Mouse (Mus musculus) cerebellum, adult 9-11 months (tissue): ENCODE measurements around the gene Nrtn.

Experiments
- DNase-seq: peaks from one replicate; pipeline ENCODE4 v3.0.0; 2022

The Nrtn gene

DNA sequence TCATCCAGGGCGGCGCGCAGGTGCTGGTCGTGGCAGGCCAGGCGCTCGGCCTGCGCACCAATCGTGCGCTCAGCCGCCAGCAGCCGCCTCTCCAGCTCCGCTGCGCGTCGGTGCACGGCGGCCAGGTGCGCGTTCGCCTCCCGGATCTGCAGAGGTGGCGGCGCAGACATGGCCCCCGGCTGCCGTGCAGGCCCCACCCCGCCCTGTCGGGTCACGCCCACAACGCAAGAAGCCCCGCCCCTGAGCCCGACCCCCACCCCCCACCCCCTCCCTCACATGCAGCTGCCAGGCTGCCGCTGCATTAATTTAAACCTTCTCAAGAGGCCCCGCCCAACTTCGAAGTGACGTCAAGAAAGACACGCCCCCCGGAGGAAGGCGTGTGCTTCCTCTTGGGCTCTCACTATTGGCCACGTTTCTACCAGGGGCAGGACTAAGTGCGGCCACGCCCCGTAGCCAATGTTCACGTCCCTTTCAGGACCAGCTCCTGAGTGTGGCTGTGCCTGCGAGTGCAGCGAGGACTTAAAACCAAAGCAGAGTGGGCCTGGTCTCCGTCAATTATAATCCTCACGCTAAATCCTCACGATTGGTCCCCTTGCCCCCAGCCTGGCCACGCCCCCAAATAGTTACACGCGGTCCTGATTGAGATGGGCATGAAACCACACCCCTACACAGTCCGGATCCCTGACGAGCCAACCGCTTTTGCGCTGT, 40.5 kb downstream of the Nrtn start:
- DNase-seq, result peak; percentile 97

DNA sequence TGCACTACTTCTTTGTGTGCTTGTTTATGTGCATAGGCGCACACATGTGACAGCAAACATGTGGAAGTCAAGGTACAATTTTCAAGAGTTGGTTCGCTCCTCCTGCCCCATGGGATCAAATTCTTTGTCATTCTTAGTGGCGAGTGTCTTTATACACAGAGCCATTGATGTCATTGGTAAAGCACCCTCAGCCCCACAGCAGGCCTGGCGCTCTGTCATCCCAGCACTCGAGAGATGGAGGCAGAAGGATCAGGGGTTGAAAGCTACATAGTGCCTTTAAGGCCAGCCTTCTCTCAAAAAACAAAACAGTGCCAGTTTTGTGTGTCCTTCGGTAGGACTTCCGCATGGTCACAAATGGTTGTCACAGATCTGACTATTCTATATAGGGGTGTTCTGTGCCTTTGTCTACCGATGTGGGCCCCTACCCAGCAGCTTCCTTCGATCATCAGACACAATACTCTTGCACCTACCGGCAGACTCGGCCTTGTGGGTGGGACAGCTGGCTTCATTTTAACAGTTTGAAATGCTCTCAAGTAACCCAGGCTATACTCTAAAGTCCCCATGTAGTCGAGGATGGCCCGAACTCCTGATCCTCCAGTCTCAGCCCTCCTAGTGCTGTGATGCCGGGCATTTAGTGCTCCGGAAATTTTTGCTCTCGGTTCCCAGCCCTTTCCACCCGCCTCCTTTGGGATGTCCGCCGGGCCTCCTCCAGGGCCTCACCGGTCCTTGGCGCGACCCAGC, 41.2 kb downstream of the Nrtn start:
- peak; percentile 55 for DNase-seq

DNA sequence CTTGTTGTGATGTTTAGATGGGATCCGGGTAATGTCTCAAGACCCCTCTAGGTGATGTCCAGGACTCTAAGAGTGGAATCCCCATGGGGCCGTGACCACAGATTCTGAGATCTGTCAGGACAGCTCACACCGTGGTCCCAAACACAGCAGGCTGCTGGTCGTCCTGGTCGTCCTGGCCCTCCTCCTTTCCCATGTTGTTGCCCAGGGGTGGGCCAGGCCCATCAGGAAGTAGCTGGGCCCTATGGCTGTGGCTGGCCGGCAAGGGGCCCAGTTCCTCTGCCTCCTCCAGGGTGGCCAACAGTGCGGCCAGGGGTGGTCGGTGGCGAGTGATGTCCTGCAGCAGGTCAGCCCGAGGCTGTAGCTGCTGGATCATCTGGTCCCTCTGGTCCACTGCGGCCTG, 42.0 kb downstream of the Nrtn start:
- peak; percentile 67 for DNase-seq

DNA sequence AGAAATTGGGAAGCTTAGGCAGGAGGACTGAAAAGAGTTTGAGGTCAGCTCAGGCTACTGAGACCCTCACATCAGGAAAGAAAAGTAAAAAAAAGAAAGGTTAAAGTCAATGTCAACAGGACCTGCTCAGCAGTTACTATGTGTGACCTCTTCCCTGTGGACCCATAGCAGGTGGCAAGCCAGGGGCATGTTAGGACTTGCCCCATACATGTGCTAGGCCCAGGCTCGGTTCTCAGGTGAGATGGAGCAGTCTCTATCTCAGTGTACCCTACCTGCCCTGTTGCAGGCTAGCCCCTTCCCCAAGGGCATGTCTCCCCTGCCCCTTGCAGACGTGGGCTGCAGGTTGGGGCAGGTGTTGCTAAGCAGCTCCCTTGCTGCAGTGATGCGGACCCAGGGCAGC, 47.6 kb downstream of the Nrtn start:
- no peak for DNase-seq

DNA sequence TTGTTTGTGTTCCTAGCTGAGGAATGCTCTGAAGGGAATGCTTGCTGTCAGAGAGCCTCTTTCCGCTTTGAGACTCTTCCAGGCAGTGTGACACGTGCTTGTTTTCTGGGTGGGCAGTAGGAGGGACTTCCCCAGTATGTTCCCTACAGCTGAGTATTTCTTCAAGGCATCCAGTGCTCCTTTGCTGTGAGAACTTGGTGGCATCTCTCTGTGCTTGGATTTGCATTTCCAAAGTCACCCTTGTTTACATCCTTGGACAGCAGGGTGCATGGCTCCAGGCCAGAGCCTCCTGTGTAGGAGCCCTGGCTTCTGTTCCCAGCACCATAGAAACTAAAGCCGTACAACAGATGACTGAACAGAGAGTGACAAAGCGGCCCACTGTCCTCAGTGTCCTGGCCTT, 48.6 kb downstream of the Nrtn start:
- no peak for DNase-seq

DNA sequence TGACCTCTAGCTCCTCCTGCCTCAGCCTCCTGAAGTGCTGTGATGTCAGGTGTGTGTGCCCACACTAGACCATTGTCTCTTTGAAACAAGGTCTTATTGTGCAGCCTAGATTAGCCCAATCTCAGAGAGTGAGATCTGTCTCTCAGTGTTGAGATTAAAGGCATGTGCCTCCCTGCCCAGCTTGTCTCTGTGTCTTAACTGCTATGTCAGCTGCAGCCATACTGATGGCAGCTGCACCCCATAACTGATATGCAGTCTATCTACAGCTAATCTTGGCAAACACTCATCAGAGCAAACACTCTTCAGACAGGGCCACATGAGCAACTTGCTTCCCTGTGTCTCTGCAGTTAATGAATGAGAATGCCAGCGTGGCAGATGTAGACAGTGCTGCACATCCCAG, 50.8 kb downstream of the Nrtn start:
- DNase-seq, result no peak

DNA sequence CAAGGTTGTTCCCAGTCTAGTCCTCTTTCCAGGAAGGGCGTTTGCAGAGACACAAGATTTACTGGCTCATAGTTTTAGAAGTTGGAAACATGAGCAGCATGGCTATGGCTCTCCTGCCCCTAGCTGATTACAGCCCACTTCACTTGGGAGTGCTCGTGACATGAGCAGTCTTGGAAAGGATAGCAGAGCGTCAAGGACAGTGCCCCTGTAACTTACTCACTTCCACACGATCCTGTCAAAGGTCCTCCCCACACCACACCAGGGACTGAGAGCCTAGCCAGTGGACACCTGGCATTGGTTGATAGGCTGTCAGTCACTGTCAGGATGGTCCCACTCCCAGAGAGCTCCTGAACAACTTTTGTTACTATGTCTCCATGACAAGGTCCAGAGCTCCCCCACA, 54.3 kb downstream of the Nrtn start:
- no peak for DNase-seq
